Mouse (Mus musculus): ENCODE results near the gene Spata32. TPM values are rescaled to one million over a fixed set of nuclear protein-coding genes. Genes with fewer than 3 reads are reported as not detected.
A peak's percentile ranks its signal among the peaks of the same experiment; 100 is the strongest.

Spata32 gene
- polyA plus RNA-seq, 1 experiment from 2014 or later = not detected

GRCm38 (mm10) chr11:103208458-103208857 lies 9.8 kb downstream of the Spata32 start, which contains the start of gene 1700023F06Rik:
Gene 1700023F06Rik (minus strand): TSS chr11:103208558.
- TF ChIP-seq CTCF (IDR thresholded peaks at IDR 0.05; ENCODE audit: low read depth) = no peak
- no peaks in the 10 kb centered on the region for H3K27me3 ChIP-seq (ENCODE audit: insufficient read depth, low read length)
- ATAC-seq (ENCODE audit: insufficient read depth) (no peak), DNase-seq (no peak)
- H3K4me1 ChIP-seq (ENCODE audit: insufficient read depth) = no peaks in the 10 kb centered on the region
- H3K27ac ChIP-seq (ENCODE audit: low read depth) = no peak within 1 kb of the TSS
- no peak within 1 kb of the TSS for H3K4me2 ChIP-seq
- WGBS = 82% methylated on average over 3 of the region's 3 CpGs
- H3K9me3 ChIP-seq (ENCODE audit: low read depth, low read length) = no peaks in the 10 kb centered on the region
- H3K9ac ChIP-seq = no peak within 1 kb of the TSS
- H3K4me3 ChIP-seq (ENCODE audit: low read depth, low read length) = no peak within 1 kb of the TSS
- no peaks in the 10 kb centered on the region for H3K36me3 ChIP-seq (ENCODE audit: insufficient read depth)

GRCm38 (mm10) chr11:103206203-103206602 lies 12.0 kb downstream of the Spata32 start:
- H3K27ac ChIP-seq (ENCODE audit: low read depth) = no peak overlapping the region
- 88% methylated on average over 6 of the region's 6 CpGs for WGBS
- H3K9ac ChIP-seq = no peak overlapping the region
- no peaks in the 10 kb centered on the region for H3K9me3 ChIP-seq (ENCODE audit: low read depth, low read length)
- ATAC-seq (ENCODE audit: insufficient read depth) = no peak
- H3K4me1 ChIP-seq (ENCODE audit: insufficient read depth) = no peaks in the 10 kb centered on the region
- no peak overlapping the region for H3K4me3 ChIP-seq (ENCODE audit: low read depth, low read length)
- 0 out of 2 replicates have a peak, but pooled peaks cover under 1% of the 10 kb centered on the region for H3K27me3 ChIP-seq (ENCODE audit: insufficient read depth, low read length)
- no peak overlapping the region for H3K4me2 ChIP-seq
- no peaks in the 10 kb centered on the region for H3K36me3 ChIP-seq (ENCODE audit: insufficient read depth)
- no peak for DNase-seq
- no peak for TF ChIP-seq CTCF (IDR thresholded peaks at IDR 0.05; ENCODE audit: low read depth)

- ATAC-seq (ENCODE audit: insufficient read depth) (no peak), DNase-seq (no peak)
- no peak for TF ChIP-seq CTCF (IDR thresholded peaks at IDR 0.05; ENCODE audit: low read depth)
- no peaks in the 10 kb centered on the region for H3K9me3 ChIP-seq (ENCODE audit: low read depth, low read length)
- H3K27ac ChIP-seq (ENCODE audit: low read depth) = no peak overlapping the region
- peaks cover 8% of the 10 kb centered on the region; the same call in 1 of the 2 replicates for H3K4me1 ChIP-seq (ENCODE audit: insufficient read depth)
- H3K4me3 ChIP-seq (ENCODE audit: low read depth, low read length) = no peak overlapping the region
- H3K27me3 ChIP-seq (ENCODE audit: insufficient read depth, low read length) = peaks cover 38% of the 10 kb centered on the region
- H3K9ac ChIP-seq = no peak overlapping the region
- H3K4me2 ChIP-seq = no peak overlapping the region
- H3K36me3 ChIP-seq (ENCODE audit: insufficient read depth) = no peaks in the 10 kb centered on the region
Measured at GRCm38 (mm10) chr11:103202376-103202775, 15.9 kb downstream of the Spata32 start.

GRCm38 (mm10) chr11:103201664-103202063 lies 16.6 kb downstream of the Spata32 start:
- 23% methylated on average over 6 of the region's 6 CpGs for WGBS
- peak; percentile 89 for DNase-seq

GRCm38 (mm10) chr11:103198911-103199803 lies 19.1 kb downstream of the Spata32 start:
- WGBS = under 1% methylated on average over 59 of the region's 59 CpGs
- H3K9me3 ChIP-seq (ENCODE audit: low read depth, low read length) = no peaks in the 10 kb centered on the region

More at GRCm38 (mm10) chr11:103201664-103202063, 16.6 kb downstream of the Spata32 start:
- peaks cover 8% of the 10 kb centered on the region; the same call in 1 of the 2 replicates for H3K4me1 ChIP-seq (ENCODE audit: insufficient read depth)
- H3K27ac ChIP-seq (ENCODE audit: low read depth) = no peak overlapping the region
- H3K4me2 ChIP-seq = no peak overlapping the region
- ATAC-seq (ENCODE audit: insufficient read depth) = peak; percentile 61; the same call in 1 of the 2 replicates
- H3K4me3 ChIP-seq (ENCODE audit: low read depth, low read length) = no peak overlapping the region
- no peak overlapping the region for H3K9ac ChIP-seq
- H3K9me3 ChIP-seq (ENCODE audit: low read depth, low read length) = no peaks in the 10 kb centered on the region
- no peaks in the 10 kb centered on the region for H3K36me3 ChIP-seq (ENCODE audit: insufficient read depth)
- H3K27me3 ChIP-seq (ENCODE audit: insufficient read depth, low read length) = peaks cover 46% of the 10 kb centered on the region
- TF ChIP-seq CTCF (IDR thresholded peaks at IDR 0.05; ENCODE audit: low read depth) = no peak

GRCm38 (mm10) chr11:103198339-103198738 lies 19.9 kb downstream of the Spata32 start:
- 5% methylated on average over 16 of the region's 16 CpGs for WGBS
- TF ChIP-seq CTCF (IDR thresholded peaks at IDR 0.05; ENCODE audit: low read depth) = no peak
- H3K27ac ChIP-seq (ENCODE audit: low read depth) = no peak overlapping the region
- peak overlapping the region; percentile 45 for H3K4me3 ChIP-seq (ENCODE audit: low read depth, low read length)
- H3K9me3 ChIP-seq (ENCODE audit: low read depth, low read length) = no peaks in the 10 kb centered on the region
- H3K36me3 ChIP-seq (ENCODE audit: insufficient read depth) = no peaks in the 10 kb centered on the region
- H3K27me3 ChIP-seq (ENCODE audit: insufficient read depth, low read length) = peaks cover 73% of the 10 kb centered on the region
- H3K4me1 ChIP-seq (ENCODE audit: insufficient read depth) = peaks cover 8% of the 10 kb centered on the region; the same call in 1 of the 2 replicates
- ATAC-seq (ENCODE audit: insufficient read depth) (no peak), DNase-seq (no peak)
- peak overlapping the region; percentile 84 for H3K4me2 ChIP-seq
- H3K9ac ChIP-seq = no peak overlapping the region

More at GRCm38 (mm10) chr11:103198911-103199803, 19.1 kb downstream of the Spata32 start:
- DNase-seq (peak; percentile 75), ATAC-seq (ENCODE audit: insufficient read depth) (peak; percentile 56)
- Histone ChIP-seq H3K9ac (peak overlapping the region; percentile 43), H3K36me3 (ENCODE audit: insufficient read depth) (no peaks in the 10 kb centered on the region), H3K27ac (ENCODE audit: low read depth) (no peak overlapping the region), H3K4me2 (peak overlapping the region; percentile 84), H3K4me3 (ENCODE audit: low read depth, low read length) (peak overlapping the region; percentile 45), H3K4me1 (ENCODE audit: insufficient read depth) (peaks cover 8% of the 10 kb centered on the region; the same call in 1 of the 2 replicates), H3K27me3 (ENCODE audit: insufficient read depth, low read length) (peaks cover 64% of the 10 kb centered on the region)
- TF ChIP-seq CTCF (IDR thresholded peaks at IDR 0.05; ENCODE audit: low read depth) = no peak

GRCm38 (mm10) chr11:103197340-103197739 lies 20.9 kb downstream of the Spata32 start:
- 64% methylated on average over 4 of the region's 4 CpGs for WGBS
- no peak overlapping the region for H3K4me2 ChIP-seq
- no peaks in the 10 kb centered on the region for H3K36me3 ChIP-seq (ENCODE audit: insufficient read depth)

More at GRCm38 (mm10) chr11:103197340-103197739, 20.9 kb downstream of the Spata32 start:
- Histone ChIP-seq H3K9ac (no peak overlapping the region), H3K27ac (ENCODE audit: low read depth) (no peak overlapping the region), H3K27me3 (ENCODE audit: insufficient read depth, low read length) (peaks cover 83% of the 10 kb centered on the region), H3K9me3 (ENCODE audit: low read depth, low read length) (no peaks in the 10 kb centered on the region), H3K4me1 (ENCODE audit: insufficient read depth) (peaks cover 8% of the 10 kb centered on the region; the same call in 1 of the 2 replicates), H3K4me3 (ENCODE audit: low read depth, low read length) (no peak overlapping the region)
- no peak for ATAC-seq (ENCODE audit: insufficient read depth)
- no peak for DNase-seq
- TF ChIP-seq CTCF (IDR thresholded peaks at IDR 0.05; ENCODE audit: low read depth) = no peak
